Mouse (Mus musculus): ENCODE data around the gene Hp1bp3. TPM values are rescaled to one million over a fixed set of nuclear protein-coding genes. Genes with fewer than 3 reads are reported as not detected.
A peak's percentile ranks its signal among the peaks of the same experiment; 100 is the strongest.

Gene Hp1bp3
- 8.4 and 19.6 TPM in 2 replicates for polyA plus RNA-seq (2012; rRNA removed)

GRCm38 (mm10) chr4:138216200-138216890 is at the start of gene Hp1bp3:
Gene Hp1bp3 (plus strand): TSS chr4:138216296.
- TF ChIP-seq POLR2A (IDR thresholded peaks at IDR 0.05; ENCODE audit: low read depth, low read length): peak; percentile 61
- TF ChIP-seq CTCF (IDR thresholded peaks at IDR 0.05; ENCODE audit: extremely low read depth, insufficient read length, insufficient replicate concordance, low read depth, low read length): no peak
- Histone ChIP-seq H3K4me1 (ENCODE audit: control insufficient read depth, insufficient read depth, insufficient read length, low read length) (peaks cover 8% of the 10 kb centered on the region), H3K27me3 (ENCODE audit: control insufficient read depth, insufficient read depth, low read length) (no peaks in the 10 kb centered on the region), H3K4me3 (ENCODE audit: low read depth, low read length) (peak within 1 kb of the TSS; percentile 95), H3K36me3 (ENCODE audit: control insufficient read depth, insufficient read depth, low read length) (no peaks in the 10 kb centered on the region), H3K27ac (ENCODE audit: insufficient read depth, low read depth, low read length) (peak within 1 kb of the TSS; percentile 93)
- WGBS: 1% methylated on average over 84 of the region's 84 CpGs

GRCm38 (mm10) chr4:138166519-138166918 is 49.6 kb upstream of the Hp1bp3 start:
- H3K27ac ChIP-seq (ENCODE audit: insufficient read depth, low read depth, low read length): no peak overlapping the region
- H3K36me3 ChIP-seq (ENCODE audit: control insufficient read depth, insufficient read depth, low read length): peaks cover 44% of the 10 kb centered on the region
- 91% methylated on average over 10 of the region's 10 CpGs for WGBS
- H3K4me3 ChIP-seq (ENCODE audit: low read depth, low read length): no peak overlapping the region
- H3K4me1 ChIP-seq (ENCODE audit: control insufficient read depth, insufficient read depth, insufficient read length, low read length): no peaks in the 10 kb centered on the region
- TF ChIP-seq CTCF (IDR thresholded peaks at IDR 0.05; ENCODE audit: extremely low read depth, insufficient read length, insufficient replicate concordance, low read depth, low read length) (no peak), POLR2A (IDR thresholded peaks at IDR 0.05; ENCODE audit: low read depth, low read length) (no peak)
- H3K27me3 ChIP-seq (ENCODE audit: control insufficient read depth, insufficient read depth, low read length): no peaks in the 10 kb centered on the region

GRCm38 (mm10) chr4:138168162-138168561 is 47.9 kb upstream of the Hp1bp3 start:
- Histone ChIP-seq H3K4me3 (ENCODE audit: low read depth, low read length) (no peak overlapping the region), H3K4me1 (ENCODE audit: control insufficient read depth, insufficient read depth, insufficient read length, low read length) (no peaks in the 10 kb centered on the region), H3K36me3 (ENCODE audit: control insufficient read depth, insufficient read depth, low read length) (peaks cover 47% of the 10 kb centered on the region), H3K27me3 (ENCODE audit: control insufficient read depth, insufficient read depth, low read length) (no peaks in the 10 kb centered on the region), H3K27ac (ENCODE audit: insufficient read depth, low read depth, low read length) (no peak overlapping the region)
- TF ChIP-seq POLR2A (IDR thresholded peaks at IDR 0.05; ENCODE audit: low read depth, low read length) (no peak), CTCF (IDR thresholded peaks at IDR 0.05; ENCODE audit: extremely low read depth, insufficient read length, insufficient replicate concordance, low read depth, low read length) (no peak)
- WGBS: 84% methylated on average over 3 of the region's 3 CpGs

DNA sequence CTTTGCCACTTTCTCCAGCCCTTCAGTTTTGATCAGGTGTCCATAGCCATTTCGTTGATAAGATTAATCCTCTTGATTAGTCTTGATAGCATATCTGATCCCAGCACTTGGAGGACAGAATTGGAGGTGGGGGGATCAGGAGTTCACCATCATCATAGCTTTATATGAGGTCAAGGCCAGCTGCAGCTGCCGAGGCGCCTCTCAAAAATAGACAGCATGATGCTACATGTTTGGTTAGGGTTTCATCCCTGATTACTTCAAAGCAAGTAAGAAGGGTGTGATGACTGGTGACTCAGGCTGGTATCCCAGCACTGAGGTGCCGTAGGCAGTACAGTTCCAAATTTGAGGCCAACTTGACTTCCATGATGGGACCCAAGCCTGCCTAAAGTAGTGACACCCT is 46.7 kb upstream of the Hp1bp3 start:
- Histone ChIP-seq H3K4me1 (ENCODE audit: control insufficient read depth, insufficient read depth, insufficient read length, low read length) (no peaks in the 10 kb centered on the region), H3K36me3 (ENCODE audit: control insufficient read depth, insufficient read depth, low read length) (peaks cover 43% of the 10 kb centered on the region), H3K27ac (ENCODE audit: insufficient read depth, low read depth, low read length) (no peak overlapping the region), H3K27me3 (ENCODE audit: control insufficient read depth, insufficient read depth, low read length) (no peaks in the 10 kb centered on the region), H3K4me3 (ENCODE audit: low read depth, low read length) (no peak overlapping the region)
- WGBS: 84% methylated on average over 4 of the region's 4 CpGs
- no peak for TF ChIP-seq CTCF (IDR thresholded peaks at IDR 0.05; ENCODE audit: extremely low read depth, insufficient read length, insufficient replicate concordance, low read depth, low read length)
- no peak for TF ChIP-seq POLR2A (IDR thresholded peaks at IDR 0.05; ENCODE audit: low read depth, low read length)

DNA sequence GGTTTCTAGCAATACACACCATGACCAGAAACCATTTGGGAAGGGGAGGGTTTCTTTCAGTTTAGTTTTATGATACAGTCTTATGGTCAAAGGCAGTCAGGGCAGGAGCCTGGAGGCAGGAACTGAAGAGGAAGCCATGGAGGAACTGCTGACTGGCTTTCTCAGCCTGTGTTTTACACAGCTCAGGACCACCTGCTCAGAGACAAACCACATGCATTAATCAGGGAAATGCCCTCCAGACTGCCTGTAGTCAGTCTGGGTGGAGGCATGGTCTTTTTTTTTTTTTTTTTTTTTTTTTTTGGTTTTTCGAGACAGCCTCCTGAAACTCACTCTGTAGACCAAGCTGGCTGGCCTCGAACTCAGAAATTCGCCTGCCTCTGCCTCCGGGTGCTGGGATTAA is 43.4 kb upstream of the Hp1bp3 start:
- no peaks in the 10 kb centered on the region for H3K4me1 ChIP-seq (ENCODE audit: control insufficient read depth, insufficient read depth, insufficient read length, low read length)
- H3K36me3 ChIP-seq (ENCODE audit: control insufficient read depth, insufficient read depth, low read length): peaks cover 59% of the 10 kb centered on the region
- 84% methylated on average over 4 of the region's 4 CpGs for WGBS
- no peaks in the 10 kb centered on the region for H3K27me3 ChIP-seq (ENCODE audit: control insufficient read depth, insufficient read depth, low read length)
- no peak overlapping the region for H3K4me3 ChIP-seq (ENCODE audit: low read depth, low read length)
- TF ChIP-seq POLR2A (IDR thresholded peaks at IDR 0.05; ENCODE audit: low read depth, low read length): no peak
- no peak overlapping the region for H3K27ac ChIP-seq (ENCODE audit: insufficient read depth, low read depth, low read length)

DNA sequence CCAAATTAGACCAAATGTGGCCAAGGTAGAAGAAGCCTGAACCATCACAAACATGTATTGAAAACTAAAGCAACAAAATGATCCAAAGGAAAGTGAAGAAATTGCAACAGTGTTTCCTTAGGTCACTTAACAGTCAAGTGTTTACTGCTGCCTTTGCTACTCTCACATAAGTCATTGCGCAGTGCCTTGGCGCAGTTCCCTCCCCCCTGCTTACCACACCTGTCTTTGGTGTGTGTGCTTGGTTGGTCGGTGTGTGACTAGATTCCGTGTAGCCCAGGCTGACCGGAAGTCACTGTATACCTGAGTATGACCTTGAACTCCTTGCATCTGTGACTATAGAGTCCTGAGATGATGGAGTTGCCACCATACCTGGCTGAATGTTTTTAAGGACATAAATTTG is 36.7 kb upstream of the Hp1bp3 start:
- 95% methylated on average over 5 of the region's 5 CpGs for WGBS
- Histone ChIP-seq H3K27me3 (ENCODE audit: control insufficient read depth, insufficient read depth, low read length) (no peaks in the 10 kb centered on the region), H3K36me3 (ENCODE audit: control insufficient read depth, insufficient read depth, low read length) (peaks cover 60% of the 10 kb centered on the region), H3K27ac (ENCODE audit: insufficient read depth, low read depth, low read length) (no peak overlapping the region), H3K4me3 (ENCODE audit: low read depth, low read length) (no peak overlapping the region), H3K4me1 (ENCODE audit: control insufficient read depth, insufficient read depth, insufficient read length, low read length) (peaks cover 8% of the 10 kb centered on the region)
- no peak for TF ChIP-seq POLR2A (IDR thresholded peaks at IDR 0.05; ENCODE audit: low read depth, low read length)
- TF ChIP-seq CTCF (IDR thresholded peaks at IDR 0.05; ENCODE audit: extremely low read depth, insufficient read length, insufficient replicate concordance, low read depth, low read length): no peak

DNA sequence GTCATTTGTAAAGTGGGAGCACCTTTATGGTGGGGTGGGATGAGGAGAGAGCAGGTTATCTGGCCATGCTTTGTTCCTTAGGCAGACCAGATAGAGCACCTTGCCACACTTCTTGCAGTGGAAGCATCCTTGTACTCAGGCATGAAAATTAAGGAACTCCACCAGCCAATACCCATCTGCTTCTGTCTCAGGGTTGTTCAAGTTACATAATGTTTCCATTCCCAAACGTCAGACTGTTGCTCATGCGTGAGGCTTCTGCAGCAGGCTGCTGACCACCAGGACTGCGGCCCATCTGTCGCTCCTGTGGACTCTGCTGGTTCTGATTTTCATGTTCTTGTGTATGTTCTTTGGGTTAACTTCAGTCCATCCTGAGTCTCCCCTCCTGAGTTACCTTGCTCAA is 35.4 kb upstream of the Hp1bp3 start:
- TF ChIP-seq POLR2A (IDR thresholded peaks at IDR 0.05; ENCODE audit: low read depth, low read length): no peak
- TF ChIP-seq CTCF (IDR thresholded peaks at IDR 0.05; ENCODE audit: extremely low read depth, insufficient read length, insufficient replicate concordance, low read depth, low read length): no peak
- H3K27me3 ChIP-seq (ENCODE audit: control insufficient read depth, insufficient read depth, low read length): no peaks in the 10 kb centered on the region
- no peak overlapping the region for H3K4me3 ChIP-seq (ENCODE audit: low read depth, low read length)
- no peak overlapping the region for H3K27ac ChIP-seq (ENCODE audit: insufficient read depth, low read depth, low read length)
- peaks cover 50% of the 10 kb centered on the region for H3K36me3 ChIP-seq (ENCODE audit: control insufficient read depth, insufficient read depth, low read length)
- WGBS: 96% methylated on average over 4 of the region's 4 CpGs
- peaks cover 13% of the 10 kb centered on the region for H3K4me1 ChIP-seq (ENCODE audit: control insufficient read depth, insufficient read depth, insufficient read length, low read length)

All from small intestine, adult 2 months (tissue).